Mouse (Mus musculus) kidney, postnatal 14 days (tissue): Measurements from ENCODE around the gene Sae1.
"Not testable (repeated sequence)": the region's sequence is repeated elsewhere in the genome, so short reads cannot be mapped to it uniquely, and the experiment has no call there.

Experiments
- DNase-seq: peaks from one replicate; pipeline ENCODE4 v3.0.0; 2022; ENCODE audit warnings: mixed read lengths

Gene Sae1

DNA sequence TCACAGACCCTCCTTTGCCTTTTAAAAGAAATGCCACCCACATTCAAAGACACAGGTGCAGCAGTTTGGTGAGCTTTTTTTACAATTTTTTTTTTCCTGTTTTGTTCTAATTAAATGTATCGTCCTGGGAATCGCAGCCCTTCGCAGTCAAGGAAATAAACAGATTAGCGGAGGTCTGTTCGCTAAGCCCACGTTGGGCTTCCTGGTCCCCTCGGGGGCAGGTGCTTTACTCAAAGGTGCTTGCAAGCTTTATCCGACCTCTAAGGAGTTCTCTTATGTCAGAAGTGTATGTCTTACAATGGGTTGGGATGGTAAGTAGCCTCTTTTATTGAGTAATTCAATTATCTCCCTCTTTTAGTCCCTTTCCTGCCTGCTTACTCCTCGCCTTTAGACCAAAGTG, 14.8 kb upstream of the Sae1 start:
- DNase-seq = no peak

DNA sequence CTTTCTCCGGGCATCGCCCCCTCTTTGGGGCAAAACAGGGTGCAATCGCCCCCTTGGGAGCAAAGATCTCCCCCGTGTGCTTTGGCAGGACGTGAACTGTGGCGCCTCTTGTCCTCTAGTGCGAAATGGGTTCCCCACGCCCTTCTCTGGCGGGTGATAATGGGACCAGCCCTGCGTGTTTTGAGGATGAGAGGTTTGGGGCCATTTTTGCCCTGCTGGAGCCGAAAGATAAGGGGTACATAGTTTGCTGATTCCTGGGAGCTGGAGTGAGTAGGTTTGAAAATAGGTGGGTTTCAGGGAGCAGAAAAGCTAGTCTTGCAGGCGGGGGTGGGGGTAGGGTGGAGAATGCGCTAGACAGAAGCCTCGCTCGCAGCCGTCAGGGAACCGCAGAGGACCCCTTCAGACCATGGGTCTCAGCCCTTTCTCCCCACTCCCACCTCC, 14.4 kb upstream of the Sae1 start:
- peak; percentile 44 for DNase-seq

GRCm38 (mm10) chr7:16400689-16401611, 13.3 kb upstream of the Sae1 start, which contains the start of gene Zc3h4:
Zc3h4 (plus strand) TSS chr7:16400910.
- peak; percentile 93 for DNase-seq

GRCm38 (mm10) chr7:16399820-16400688, 12.4 kb upstream of the Sae1 start:
- DNase-seq = peak; percentile 99

- DNase-seq = peak; percentile 95
Observed at GRCm38 (mm10) chr7:16399098-16399819, 11.7 kb upstream of the Sae1 start.

GRCm38 (mm10) chr7:16398387-16399050, 10.9 kb upstream of the Sae1 start:
- no peak for DNase-seq

GRCm38 (mm10) chr7:16397465-16397864, 9.9 kb upstream of the Sae1 start:
- DNase-seq = no peak

GRCm38 (mm10) chr7:16395944-16396343, 8.3 kb upstream of the Sae1 start:
- DNase-seq = peak; percentile 72

DNA sequence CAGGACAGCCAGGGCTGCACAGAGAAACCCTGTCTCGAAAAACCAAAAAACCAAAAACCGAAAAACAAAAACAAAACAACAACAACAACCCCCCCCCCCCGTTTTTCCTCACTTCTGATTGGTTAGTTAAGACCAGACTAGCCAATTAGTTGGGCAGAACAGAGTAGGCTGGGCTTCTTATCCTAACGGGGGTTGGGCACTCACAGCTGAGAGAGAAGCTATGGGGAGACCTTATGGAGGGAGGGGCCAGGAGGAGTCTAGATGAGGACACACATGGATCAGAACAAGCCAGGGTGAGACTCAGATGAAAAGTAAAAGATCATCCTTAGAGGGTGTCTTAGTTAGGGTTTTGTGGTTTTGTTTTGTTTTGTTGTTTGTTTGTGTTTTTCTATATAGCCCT, 5.3 kb upstream of the Sae1 start:
- no peak for DNase-seq

GRCm38 (mm10) chr7:16389942-16390341, 2.3 kb upstream of the Sae1 start:
- DNase-seq = not testable (repeated sequence)

DNA sequence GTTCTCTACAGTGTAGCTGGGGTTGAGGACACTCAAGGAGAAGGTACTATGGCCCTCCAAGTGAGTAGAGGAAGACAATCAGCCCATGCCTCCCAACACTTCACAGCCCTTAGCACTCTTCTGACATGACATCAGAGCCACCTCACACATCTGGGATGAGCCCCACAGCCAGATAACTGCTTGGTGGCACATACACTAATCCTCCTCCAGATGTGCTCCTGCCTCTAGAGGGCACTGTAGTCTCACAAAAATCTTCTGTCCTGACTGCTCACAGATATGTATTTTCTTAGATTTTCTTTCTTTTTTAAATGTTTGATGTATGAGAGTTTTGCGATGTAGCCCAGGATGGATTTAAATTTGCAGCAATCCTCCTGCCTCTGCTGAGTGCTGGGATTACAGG, 11.1 kb downstream of the Sae1 start:
- DNase-seq = peak; percentile 53

- no peak for DNase-seq
Observed at GRCm38 (mm10) chr7:16374989-16375388, 12.6 kb downstream of the Sae1 start.

DNA sequence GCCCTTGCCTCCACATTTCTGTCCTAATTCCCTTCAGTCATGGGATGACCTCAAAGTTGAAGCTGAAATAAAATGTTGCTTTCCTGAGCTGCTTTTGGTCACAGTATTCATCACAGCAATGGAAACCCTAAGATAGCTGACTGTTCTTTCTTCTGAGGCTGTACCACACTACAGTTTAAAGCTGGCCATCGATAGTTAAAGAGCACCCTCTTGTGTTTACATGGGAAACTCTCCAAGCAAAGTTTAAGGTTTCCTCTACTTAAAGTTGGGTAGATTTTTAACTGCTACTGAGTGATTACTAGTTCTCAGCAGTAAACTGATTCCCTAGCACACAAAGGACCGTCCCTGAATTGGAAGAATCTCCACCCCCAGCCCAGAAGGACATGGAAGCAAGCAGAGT, 13.9 kb downstream of the Sae1 start:
- no peak for DNase-seq

GRCm38 (mm10) chr7:16370596-16370995, 17.0 kb downstream of the Sae1 start:
- DNase-seq = peak; percentile 50

DNA sequence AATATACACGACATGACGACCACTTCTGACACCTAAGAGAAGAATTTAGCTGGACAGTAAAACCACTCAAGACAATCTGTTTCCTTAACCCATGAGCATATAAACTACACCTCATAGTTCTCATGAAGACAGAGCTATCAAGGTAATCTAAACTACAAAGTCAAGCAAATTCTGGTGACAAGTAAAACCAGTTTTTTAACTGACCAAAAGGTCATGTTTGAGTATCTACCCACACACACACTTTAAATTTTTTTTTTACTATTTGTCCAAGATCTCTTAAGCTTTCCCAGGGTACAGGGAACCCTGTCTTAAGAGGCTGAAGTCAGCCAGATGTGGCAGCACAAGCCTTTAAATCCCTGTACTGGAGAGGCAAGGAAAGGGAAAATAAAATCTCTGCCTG, 18.8 kb downstream of the Sae1 start:
- no peak for DNase-seq

- no peak for DNase-seq
Observed at GRCm38 (mm10) chr7:16366669-16367068, 20.9 kb downstream of the Sae1 start.

GRCm38 (mm10) chr7:16366133-16366646, 21.4 kb downstream of the Sae1 start:
- DNase-seq = no peak

GRCm38 (mm10) chr7:16364901-16365500, 22.6 kb downstream of the Sae1 start:
- DNase-seq = peak; percentile 23

DNA sequence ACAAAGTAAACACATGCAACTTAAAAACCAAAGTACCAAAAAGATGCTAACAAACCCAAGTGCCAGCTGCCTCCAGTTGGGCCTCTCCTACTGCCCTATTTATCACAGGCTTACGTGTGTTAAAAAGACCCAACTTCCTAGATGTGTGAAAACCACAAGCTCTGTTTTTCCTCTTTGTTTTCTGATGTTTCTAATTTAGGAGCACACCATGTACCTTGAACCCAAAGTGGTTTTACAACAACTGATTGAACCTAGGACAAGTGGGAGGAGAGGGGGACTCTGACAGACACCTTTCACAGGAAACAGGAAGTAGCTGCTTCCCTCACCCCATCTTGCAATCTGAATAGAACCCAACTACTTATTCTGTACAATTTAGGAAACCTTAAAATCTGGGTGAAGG, 23.3 kb downstream of the Sae1 start:
- DNase-seq = peak; percentile 21

- no peak for DNase-seq
Observed at GRCm38 (mm10) chr7:16357602-16358001, 30.0 kb downstream of the Sae1 start.

GRCm38 (mm10) chr7:16355854-16356594, 31.6 kb downstream of the Sae1 start:
- DNase-seq = no peak
